Mouse (Mus musculus): ENCODE results near the gene Tldc2. TPM values are rescaled to one million over a fixed set of nuclear protein-coding genes. Genes with fewer than 3 reads are reported as not detected.

The Tldc2 gene
- polyA plus RNA-seq, 1 experiment from 2014 or later, result not detected

GRCm38 (mm10) chr2:157132686-157133540, 46.1 kb downstream of the Tldc2 start:
- ATAC-seq (ENCODE audit: low read depth), result no peak
- Histone ChIP-seq H3K4me2 (ENCODE audit: low read depth, low read length) (no peak overlapping the region), H3K9me3 (ENCODE audit: control insufficient read depth, low read length) (no peaks in the 10 kb centered on the region), H3K27me3 (ENCODE audit: control insufficient read depth, insufficient read depth, low read length) (no peaks in the 10 kb centered on the region), H3K27ac (ENCODE audit: low read depth, low read length) (no peak overlapping the region), H3K4me3 (ENCODE audit: low read depth, low read length) (no peak overlapping the region), H3K4me1 (ENCODE audit: control insufficient read depth, insufficient read depth, low read length) (no peaks in the 10 kb centered on the region), H3K36me3 (ENCODE audit: control insufficient read depth, insufficient read depth, low read length) (no peaks in the 10 kb centered on the region), H3K9ac (replicated peaks; ENCODE audit: low read depth, low read length) (no peak overlapping the region)
- WGBS, result 88% methylated on average over 3 of the region's 3 CpGs

- H3K27me3 ChIP-seq (ENCODE audit: control insufficient read depth, insufficient read depth, low read length), result no peaks in the 10 kb centered on the region
- peak overlapping the region; percentile 37 for H3K9ac ChIP-seq (replicated peaks; ENCODE audit: low read depth, low read length)
- H3K36me3 ChIP-seq (ENCODE audit: control insufficient read depth, insufficient read depth, low read length), result no peaks in the 10 kb centered on the region
- no peaks in the 10 kb centered on the region for H3K4me1 ChIP-seq (ENCODE audit: control insufficient read depth, insufficient read depth, low read length)
- H3K4me2 ChIP-seq (ENCODE audit: low read depth, low read length), result peak overlapping the region; percentile 62
- no peak for ATAC-seq (ENCODE audit: low read depth)
- WGBS, result 23% methylated on average over 11 of the region's 11 CpGs
- H3K9me3 ChIP-seq (ENCODE audit: control insufficient read depth, low read length), result no peaks in the 10 kb centered on the region
- H3K4me3 ChIP-seq (ENCODE audit: low read depth, low read length), result peak overlapping the region; percentile 57
- no peak overlapping the region for H3K27ac ChIP-seq (ENCODE audit: low read depth, low read length)
Observed at GRCm38 (mm10) chr2:157133769-157134478, 47.1 kb downstream of the Tldc2 start.

GRCm38 (mm10) chr2:157134479-157134931, 47.6 kb downstream of the Tldc2 start:
- peak overlapping the region; percentile 57 for H3K4me3 ChIP-seq (ENCODE audit: low read depth, low read length)
- no peaks in the 10 kb centered on the region for H3K27me3 ChIP-seq (ENCODE audit: control insufficient read depth, insufficient read depth, low read length)
- ATAC-seq (ENCODE audit: low read depth), result peak; percentile 61
- no peaks in the 10 kb centered on the region for H3K4me1 ChIP-seq (ENCODE audit: control insufficient read depth, insufficient read depth, low read length)
- no peaks in the 10 kb centered on the region for H3K9me3 ChIP-seq (ENCODE audit: control insufficient read depth, low read length)
- no peaks in the 10 kb centered on the region for H3K36me3 ChIP-seq (ENCODE audit: control insufficient read depth, insufficient read depth, low read length)
- H3K27ac ChIP-seq (ENCODE audit: low read depth, low read length), result no peak overlapping the region
- H3K9ac ChIP-seq (replicated peaks; ENCODE audit: low read depth, low read length), result peak overlapping the region; percentile 37
- 1% methylated on average over 25 of the region's 25 CpGs for WGBS
- H3K4me2 ChIP-seq (ENCODE audit: low read depth, low read length), result peak overlapping the region; percentile 62

- WGBS, result under 1% methylated on average over 32 of the region's 32 CpGs
- Histone ChIP-seq H3K4me1 (ENCODE audit: control insufficient read depth, insufficient read depth, low read length) (no peaks in the 10 kb centered on the region), H3K9ac (replicated peaks; ENCODE audit: low read depth, low read length) (peak within 1 kb of the TSS; percentile 37), H3K27ac (ENCODE audit: low read depth, low read length) (0 out of 2 replicates have a peak within 1 kb of the TSS, but pooled peaks have one; percentile 2), H3K27me3 (ENCODE audit: control insufficient read depth, insufficient read depth, low read length) (no peaks in the 10 kb centered on the region), H3K36me3 (ENCODE audit: control insufficient read depth, insufficient read depth, low read length) (no peaks in the 10 kb centered on the region), H3K9me3 (ENCODE audit: control insufficient read depth, low read length) (no peaks in the 10 kb centered on the region), H3K4me2 (ENCODE audit: low read depth, low read length) (peak within 1 kb of the TSS; percentile 62), H3K4me3 (ENCODE audit: low read depth, low read length) (peak within 1 kb of the TSS; percentile 57)
- peak; percentile 90 for ATAC-seq (ENCODE audit: low read depth)
Observed at GRCm38 (mm10) chr2:157135014-157135413, 48.2 kb downstream of the Tldc2 start, which contains the start of gene Samhd1. Samhd1 (minus strand) TSS chr2:157135265.

- Histone ChIP-seq H3K9ac (replicated peaks; ENCODE audit: low read depth, low read length) (peak overlapping the region; percentile 37; the same call in 1 of the 2 replicates), H3K4me3 (ENCODE audit: low read depth, low read length) (peak overlapping the region; percentile 57), H3K27ac (ENCODE audit: low read depth, low read length) (0 out of 2 replicates have a peak overlapping the region, but pooled peaks have one; percentile 2), H3K36me3 (ENCODE audit: control insufficient read depth, insufficient read depth, low read length) (no peaks in the 10 kb centered on the region), H3K27me3 (ENCODE audit: control insufficient read depth, insufficient read depth, low read length) (no peaks in the 10 kb centered on the region), H3K9me3 (ENCODE audit: control insufficient read depth, low read length) (no peaks in the 10 kb centered on the region), H3K4me1 (ENCODE audit: control insufficient read depth, insufficient read depth, low read length) (no peaks in the 10 kb centered on the region), H3K4me2 (ENCODE audit: low read depth, low read length) (peak overlapping the region; percentile 62)
- no peak for ATAC-seq (ENCODE audit: low read depth)
- WGBS, result 62% methylated on average over 10 of the region's 10 CpGs
Observed at GRCm38 (mm10) chr2:157135529-157136120, 48.8 kb downstream of the Tldc2 start.

GRCm38 (mm10) chr2:157136176-157136575, 49.3 kb downstream of the Tldc2 start:
- ATAC-seq (ENCODE audit: low read depth), result no peak
- WGBS, result 92% methylated on average over 4 of the region's 4 CpGs
- Histone ChIP-seq H3K9me3 (ENCODE audit: control insufficient read depth, low read length) (no peaks in the 10 kb centered on the region), H3K27ac (ENCODE audit: low read depth, low read length) (no peak overlapping the region), H3K4me3 (ENCODE audit: low read depth, low read length) (no peak overlapping the region), H3K4me2 (ENCODE audit: low read depth, low read length) (no peak overlapping the region), H3K4me1 (ENCODE audit: control insufficient read depth, insufficient read depth, low read length) (no peaks in the 10 kb centered on the region), H3K9ac (replicated peaks; ENCODE audit: low read depth, low read length) (no peak overlapping the region), H3K36me3 (ENCODE audit: control insufficient read depth, insufficient read depth, low read length) (no peaks in the 10 kb centered on the region), H3K27me3 (ENCODE audit: control insufficient read depth, insufficient read depth, low read length) (no peaks in the 10 kb centered on the region)

- Histone ChIP-seq H3K27ac (ENCODE audit: low read depth, low read length) (no peak overlapping the region), H3K9me3 (ENCODE audit: control insufficient read depth, low read length) (no peaks in the 10 kb centered on the region), H3K4me3 (ENCODE audit: low read depth, low read length) (no peak overlapping the region), H3K9ac (replicated peaks; ENCODE audit: low read depth, low read length) (no peak overlapping the region), H3K4me1 (ENCODE audit: control insufficient read depth, insufficient read depth, low read length) (no peaks in the 10 kb centered on the region), H3K36me3 (ENCODE audit: control insufficient read depth, insufficient read depth, low read length) (no peaks in the 10 kb centered on the region), H3K27me3 (ENCODE audit: control insufficient read depth, insufficient read depth, low read length) (no peaks in the 10 kb centered on the region), H3K4me2 (ENCODE audit: low read depth, low read length) (no peak overlapping the region)
- WGBS, result 76% methylated on average over 2 of the region's 2 CpGs
- no peak for ATAC-seq (ENCODE audit: low read depth)
Observed at GRCm38 (mm10) chr2:157136646-157137045, 49.8 kb downstream of the Tldc2 start.

GRCm38 (mm10) chr2:157137959-157138731, 51.3 kb downstream of the Tldc2 start:
- WGBS, result 92% methylated on average over 9 of the region's 9 CpGs
- H3K9ac ChIP-seq (replicated peaks; ENCODE audit: low read depth, low read length), result no peak overlapping the region
- H3K4me1 ChIP-seq (ENCODE audit: control insufficient read depth, insufficient read depth, low read length), result no peaks in the 10 kb centered on the region
- H3K9me3 ChIP-seq (ENCODE audit: control insufficient read depth, low read length), result no peaks in the 10 kb centered on the region
- H3K27ac ChIP-seq (ENCODE audit: low read depth, low read length), result no peak overlapping the region
- no peak overlapping the region for H3K4me3 ChIP-seq (ENCODE audit: low read depth, low read length)
- H3K36me3 ChIP-seq (ENCODE audit: control insufficient read depth, insufficient read depth, low read length), result no peaks in the 10 kb centered on the region
- H3K27me3 ChIP-seq (ENCODE audit: control insufficient read depth, insufficient read depth, low read length), result no peaks in the 10 kb centered on the region
- no peak overlapping the region for H3K4me2 ChIP-seq (ENCODE audit: low read depth, low read length)
- ATAC-seq (ENCODE audit: low read depth), result no peak

All from neural tube, embryonic 14.5 days (tissue).